Mouse (Mus musculus) limb, embryonic 10.5 days (tissue): ENCODE data around the gene Zfp398. TPM values are rescaled to one million over a fixed set of nuclear protein-coding genes. Genes with fewer than 3 reads are reported as not detected.

Experiments used
- DNase-seq: peaks from one replicate; pipeline ENCODE4 v3.0.0-alpha.2; 2017; ENCODE audit warnings: low spot score
- H3K27ac ChIP-seq: fragments of 300-500 bp; sonication (generic); 2 replicates; pipeline ENCODE4 v1.5.1; 2016; ENCODE audit warnings: mild to moderate bottlenecking
- H3K27me3 ChIP-seq: fragments of 300-500 bp; sonication (generic); 2 replicates; pipeline ENCODE4 v1.6.1; 2016; ENCODE audit warnings: low read depth, mild to moderate bottlenecking; ENCODE audit not compliant: poor library complexity, severe bottlenecking
- H3K36me3 ChIP-seq: fragments of 300-500 bp; sonication (generic); 2 replicates; pipeline ENCODE4 v1.6.1; 2016; ENCODE audit warnings: mild to moderate bottlenecking, moderate library complexity
- H3K4me1 ChIP-seq: fragments of 300-500 bp; sonication (generic); 2 replicates; pipeline ENCODE4 v1.6.1; 2016
- H3K4me3 ChIP-seq: fragments of 300-500 bp; sonication (generic); 2 replicates; pipeline ENCODE4 v1.5.1; 2016; ENCODE audit warnings: mild to moderate bottlenecking, moderate library complexity
- H3K9me3 ChIP-seq: fragments of 300-500 bp; sonication (generic); replicated peaks from 2 replicates; pipeline ENCODE4 v1.6.1; 2016; ENCODE audit warnings: mild to moderate bottlenecking
- WGBS: fragments of 180-500 bp; shearing (Covaris S2); methylation state at CpG from one replicate; pipeline ENCODE4 v1.1.7; 2016; 5-methylcytosine and 5-hydroxymethylcytosine counted together
- microRNA counts: library from miRNA; unstranded; fragments of <30 nt; microRNA quantifications from one replicate; lab custom pipeline; 2017
- microRNA-seq: library from miRNA; unstranded; fragments of <30 nt; microRNA quantifications from one replicate; pipeline ENCODE4, GENCODE M21; 2017
- polyA plus RNA-seq: library from polyadenylated mRNA; unstranded; fragments of >200 nt; fragmentation: Nextera tagmentation; extraction: Ambion mirVana; gene quantifications from 2 replicates; pipeline ENCODE4 v1.2.1, GENCODE M21; 2016

The Zfp398 gene
- polyA plus RNA-seq, 1 experiment from 2014 or later, result 9.1 TPM

DNA sequence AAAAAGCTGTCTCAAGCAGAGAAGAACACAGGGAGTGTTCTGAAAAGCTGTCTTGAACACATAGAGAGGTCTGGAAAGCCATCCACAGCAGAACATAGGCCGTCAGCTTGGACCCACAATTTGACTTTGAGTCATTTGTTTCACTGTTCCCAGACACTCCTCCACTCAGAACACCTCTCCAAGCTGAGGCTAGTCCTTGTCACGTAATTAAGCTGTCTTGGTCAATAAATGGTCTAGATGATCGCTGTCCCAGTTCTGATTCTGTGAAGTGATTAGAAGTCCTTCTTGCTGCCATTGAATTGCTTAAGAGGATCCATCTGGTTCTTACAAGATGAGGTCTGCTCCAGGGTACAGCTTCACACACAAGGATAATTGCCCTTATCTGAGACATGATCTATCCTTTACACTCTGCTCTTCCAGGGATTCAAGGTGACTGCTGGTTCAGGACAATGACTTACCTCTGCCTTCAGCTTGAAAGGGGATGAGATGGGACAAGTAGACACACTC, 83.4 kb downstream of the Zfp398 start:
- Histone ChIP-seq H3K9me3 (no peaks in the 10 kb centered on the region), H3K27me3 (no peaks in the 10 kb centered on the region), H3K27ac (no peak overlapping the region), H3K36me3 (0 out of 2 replicates have a peak, but pooled peaks cover 2% of the 10 kb centered on the region), H3K4me1 (peaks cover 19% of the 10 kb centered on the region), H3K4me3 (no peak overlapping the region)
- 73% methylated on average over 3 of the region's 3 CpGs for WGBS
- DNase-seq, result no peak

- DNase-seq, result no peak
- H3K4me1 ChIP-seq, result peaks cover 19% of the 10 kb centered on the region
- H3K27ac ChIP-seq, result peak overlapping the region; percentile 96
- WGBS, result 32% methylated on average over 11 of the region's 11 CpGs
- H3K27me3 ChIP-seq, result no peaks in the 10 kb centered on the region
- H3K9me3 ChIP-seq, result no peaks in the 10 kb centered on the region
- H3K36me3 ChIP-seq, result 0 out of 2 replicates have a peak, but pooled peaks cover 2% of the 10 kb centered on the region
- H3K4me3 ChIP-seq, result peak overlapping the region; percentile 86
Measured at GRCm38 (mm10) chr6:47919646-47920446, 84.4 kb downstream of the Zfp398 start.

DNA sequence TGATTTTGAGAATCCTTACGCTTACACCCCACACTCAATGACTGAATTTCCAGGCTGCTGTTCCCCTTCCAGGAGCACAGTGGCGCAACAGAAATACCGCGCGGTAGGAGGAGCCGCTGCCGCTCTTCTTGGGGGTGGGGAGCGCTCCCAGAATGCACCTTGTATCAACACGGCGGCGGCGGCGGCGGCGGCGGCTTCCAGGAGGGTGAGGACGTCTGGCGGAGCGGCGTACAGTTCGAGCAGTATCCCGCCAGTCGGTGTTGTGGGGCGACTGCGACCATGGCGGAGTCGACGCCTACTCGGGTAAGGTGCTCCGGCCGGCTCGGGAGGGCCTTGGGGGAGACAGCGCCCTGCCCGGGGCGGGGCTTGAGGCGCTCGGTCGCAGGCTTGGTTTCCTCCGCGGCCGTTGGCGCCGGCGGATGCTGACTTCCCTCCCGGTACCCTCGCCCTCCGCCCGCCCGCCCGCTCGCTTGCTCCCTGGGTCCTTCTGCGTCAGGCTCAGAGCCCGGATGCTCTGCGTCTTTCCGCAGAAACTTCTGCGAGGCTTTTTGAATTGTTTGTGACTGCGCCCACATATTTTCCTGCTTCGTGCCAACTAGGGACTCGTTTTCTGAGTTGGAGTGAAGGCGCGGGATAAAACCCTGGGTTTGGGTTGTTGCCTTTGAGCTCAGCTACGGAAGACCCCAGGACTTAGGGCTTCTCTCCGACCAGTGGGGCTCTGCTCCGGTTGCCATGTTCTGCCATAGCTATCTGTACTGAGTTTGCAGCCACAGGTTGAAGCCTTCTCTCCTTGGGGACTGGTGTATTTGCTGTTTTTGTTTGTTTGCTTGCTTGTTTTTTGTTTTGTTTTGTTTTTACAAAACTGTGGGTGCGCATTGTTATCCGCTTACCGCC, 85.2 kb downstream of the Zfp398 start, which contains the start of gene Zfp212:
TSS of gene Zfp212 (plus strand) at position 30 of the 894 bp plus-strand sequence.
- H3K36me3 ChIP-seq, result 0 out of 2 replicates have a peak, but pooled peaks cover 2% of the 10 kb centered on the region
- H3K27me3 ChIP-seq, result no peaks in the 10 kb centered on the region
- peak; percentile 95 for DNase-seq
- peaks cover 19% of the 10 kb centered on the region for H3K4me1 ChIP-seq
- WGBS, result under 1% methylated on average over 67 of the region's 67 CpGs
- no peaks in the 10 kb centered on the region for H3K9me3 ChIP-seq
- H3K4me3 ChIP-seq, result peak within 1 kb of the TSS; percentile 86
- H3K27ac ChIP-seq, result peak within 1 kb of the TSS; percentile 96

MicroRNAs within 50 kb of the gene (microRNA counts, 519-probe panel; counts per million panel counts)
- 684 counts per million, percentile 72 among the panel's probes with 10 or more counts for microRNA mmu-miR-704 (lab: Ali Mortazavi, UCI)

Small RNA genes within 50 kb of the gene (microRNA-seq; reads per million reads assigned to microRNA genes)
- not detected for gene Mir704

Other genes with a start within 250 kb of the Zfp398 start
- 150 and 171 TPM in 2 replicates for gene Ezh2, start 240.3 kb upstream of the Zfp398 start, polyA plus RNA-seq
- gene Pdia4, start 22.2 kb upstream of the Zfp398 start, polyA plus RNA-seq, result 284 and 298 TPM in 2 replicates
- gene Zfp786, start 4.8 kb upstream of the Zfp398 start, polyA plus RNA-seq, result 5.7 and 5.8 TPM in 2 replicates
- gene Zfp282, start 41.5 kb downstream of the Zfp398 start, polyA plus RNA-seq, result 16.8 and 20.9 TPM in 2 replicates
- 17.8 and 19.7 TPM in 2 replicates for gene Zfp212, start 84.8 kb downstream of the Zfp398 start, polyA plus RNA-seq
- gene Zfp956, start 117.7 kb downstream of the Zfp398 start, polyA plus RNA-seq, result 7.4 and 9.7 TPM in 2 replicates
- gene Zfp777, start 213.2 kb downstream of the Zfp398 start, polyA plus RNA-seq, result 12.0 and 13.6 TPM in 2 replicates